Mouse (Mus musculus): ENCODE measurements around the gene Irgq.

- TF ChIP-seq CTCF (IDR thresholded peaks at IDR 0.05; ENCODE audit: low read depth) (no peak), EP300 (IDR thresholded peaks at IDR 0.05; ENCODE audit: low read depth) (no peak)
These were observed 6.6 kb downstream of the Irgq start for GRCm38 (mm10) chr7:24537081-24537480.

Measured in liver, embryonic 14.5 days (tissue).